Mouse (Mus musculus): ENCODE measurements around the gene Zfp366.

- no peak for TF ChIP-seq FLI1 (IDR thresholded peaks at IDR 0.05; ENCODE audit: low read length)
- no peak for TF ChIP-seq GATA1 (IDR thresholded peaks at IDR 0.05; ENCODE audit: borderline replicate concordance, low read length)
Observed at GRCm38 (mm10) chr13:99258677-99259076, 74.1 kb downstream of the Zfp366 start.
